Mouse (Mus musculus) olfactory bulb, adult 2 months (tissue): ENCODE measurements around the gene Gm4312.
"Not testable (repeated sequence)": the region's sequence is repeated elsewhere in the genome, so short reads cannot be mapped to it uniquely, and the experiment has no call there.

Source experiments
- CTCF ChIP-seq: fragments of 200-500 bp; IDR thresholded peaks from 2 replicates; pipeline ENCODE4 v1.5.1; 2012; ENCODE audit warnings: low read depth, mild to moderate bottlenecking, low read length, moderate library complexity; ENCODE audit not compliant: insufficient read depth
- POLR2A ChIP-seq: fragments of 200-500 bp; IDR thresholded peaks from 2 replicates; pipeline ENCODE4 v1.6.1; 2012; ENCODE audit warnings: mild to moderate bottlenecking, low read depth, low read length, moderate library complexity; ENCODE audit not compliant: insufficient read depth

GRCm38 (mm10) chr10:100335376-100335775 lies 47.0 kb downstream of the Gm4312 start, which contains the start of gene Gm4301:
- not testable (repeated sequence) for TF ChIP-seq POLR2A, CTCF
